Mouse (Mus musculus) olfactory bulb, adult 2 months (tissue): ENCODE results near the gene Fis1. TPM values are rescaled to one million over a fixed set of nuclear protein-coding genes. Genes with fewer than 3 reads are reported as not detected.

ENCODE experiments used
- H3K27ac ChIP-seq: fragments of 200-500 bp; 2 replicates; pipeline ENCODE4 v1.5.1; 2012; ENCODE audit warnings: low read depth, low read length; ENCODE audit not compliant: insufficient read depth
- H3K4me1 ChIP-seq: fragments of 200-500 bp; 2 replicates; pipeline ENCODE4 v1.6.1; 2012; ENCODE audit warnings: low read length; ENCODE audit not compliant: control insufficient read depth, insufficient read depth
- H3K4me3 ChIP-seq: fragments of 200-500 bp; 2 replicates; pipeline ENCODE4 v1.5.1; 2012; ENCODE audit warnings: mild to moderate bottlenecking, low read depth, low read length, moderate library complexity; ENCODE audit not compliant: insufficient read depth
- CTCF ChIP-seq: fragments of 200-500 bp; IDR thresholded peaks from 2 replicates; pipeline ENCODE4 v1.5.1; 2012; ENCODE audit warnings: low read depth, mild to moderate bottlenecking, low read length, moderate library complexity; ENCODE audit not compliant: insufficient read depth
- POLR2A ChIP-seq: fragments of 200-500 bp; IDR thresholded peaks from 2 replicates; pipeline ENCODE4 v1.6.1; 2012; ENCODE audit warnings: mild to moderate bottlenecking, low read depth, low read length, moderate library complexity; ENCODE audit not compliant: insufficient read depth
- WGBS: fragments of 180-500 bp; shearing (Covaris S2); methylation state at CpG from one replicate; pipeline ENCODE4 v1.1.7; 2018; 5-methylcytosine and 5-hydroxymethylcytosine counted together
- polyA plus RNA-seq: library from polyadenylated mRNA; stranded (reverse); fragments of >200 nt; gene quantifications from 2 replicates; pipeline ENCODE4 v1.2.4, GENCODE M21; 2012; ENCODE audit warnings: low replicate concordance; ENCODE audit not compliant: missing spikeins, insufficient read depth, insufficient read length

The Fis1 gene
- polyA plus RNA-seq, 1 experiment = not detected

DNA sequence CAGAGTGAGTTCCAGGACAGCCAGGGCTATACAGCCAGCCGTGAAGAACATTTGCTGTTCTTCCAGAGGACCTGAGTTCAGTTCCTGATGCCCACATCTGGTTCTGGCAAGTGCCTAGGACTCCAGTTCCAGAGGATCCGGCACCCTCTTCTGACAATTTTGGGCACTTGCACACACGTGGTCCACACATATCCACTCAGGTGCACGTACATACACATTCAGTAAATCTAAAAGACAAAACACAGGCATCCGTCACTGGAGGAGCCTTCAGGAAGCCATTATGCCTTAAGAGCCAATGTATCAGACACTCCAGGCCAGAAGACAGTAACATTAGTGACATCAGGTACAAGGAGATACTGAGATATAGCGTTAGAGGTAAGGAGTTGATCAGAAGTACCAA, 2.6 kb upstream of the Fis1 start:
- Histone ChIP-seq H3K4me3 (no peak overlapping the region), H3K27ac (no peak overlapping the region), H3K4me1 (peaks cover 11% of the 10 kb centered on the region)
- 88% methylated on average over 6 of the region's 6 CpGs for WGBS
- TF ChIP-seq POLR2A = no peak
- TF ChIP-seq CTCF = no peak

DNA sequence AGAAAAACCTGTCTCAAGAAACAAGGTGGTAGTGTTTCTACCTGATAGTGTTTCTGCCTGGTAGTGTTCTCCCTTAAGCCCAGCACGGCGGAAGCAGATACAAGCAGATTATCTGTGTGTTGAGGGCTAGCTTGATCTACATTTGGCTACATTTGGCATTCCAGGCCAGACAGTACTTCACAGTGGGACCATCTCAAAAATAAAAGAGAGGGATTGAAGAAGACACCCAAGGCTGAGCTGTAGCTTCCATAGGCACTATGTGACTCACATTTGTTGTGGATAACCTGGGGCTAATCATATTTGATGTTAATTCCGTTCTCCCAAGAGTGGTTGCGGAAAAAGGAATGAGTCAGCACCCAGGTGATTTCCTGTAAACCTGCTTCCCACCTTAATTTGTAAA, 922 bp upstream of the Fis1 start:
- Histone ChIP-seq H3K4me1 (peaks cover 17% of the 10 kb centered on the region), H3K4me3 (no peak overlapping the region), H3K27ac (no peak overlapping the region)
- 64% methylated on average over 4 of the region's 4 CpGs for WGBS
- TF ChIP-seq CTCF (no peak), POLR2A (no peak)

DNA sequence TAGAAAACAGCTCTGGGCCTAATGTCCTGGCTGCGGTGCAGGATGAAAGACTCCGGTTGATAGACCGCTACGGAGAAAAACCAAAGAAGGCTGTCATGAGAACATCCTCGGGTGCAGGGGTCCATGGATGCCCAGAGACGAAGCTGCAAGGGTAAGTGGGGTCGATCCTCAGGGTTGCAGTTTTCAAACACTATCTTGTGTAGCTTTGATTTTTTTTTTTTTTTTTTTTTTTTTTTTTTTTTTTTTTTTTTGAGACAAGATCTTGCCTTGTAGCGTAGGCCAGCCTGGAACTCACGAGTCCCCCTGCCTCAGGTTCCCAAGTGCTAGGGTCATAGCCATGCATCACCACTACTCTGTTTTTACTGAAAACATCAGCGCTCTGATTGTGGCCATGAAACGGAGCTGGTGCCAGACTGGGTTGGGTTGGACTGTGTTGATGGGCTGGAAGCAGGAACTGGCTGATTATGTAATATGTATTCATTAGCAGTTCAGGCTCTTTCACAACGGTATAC, 421 bp downstream of the Fis1 start:
- peaks cover 19% of the 10 kb centered on the region for H3K4me1 ChIP-seq
- peak overlapping the region; percentile 59 for H3K4me3 ChIP-seq
- H3K27ac ChIP-seq = 0 out of 2 replicates have a peak overlapping the region, but pooled peaks have one; percentile 35
- TF ChIP-seq POLR2A (no peak), CTCF (no peak)
- under 1% methylated on average over 12 of the region's 12 CpGs for WGBS

DNA sequence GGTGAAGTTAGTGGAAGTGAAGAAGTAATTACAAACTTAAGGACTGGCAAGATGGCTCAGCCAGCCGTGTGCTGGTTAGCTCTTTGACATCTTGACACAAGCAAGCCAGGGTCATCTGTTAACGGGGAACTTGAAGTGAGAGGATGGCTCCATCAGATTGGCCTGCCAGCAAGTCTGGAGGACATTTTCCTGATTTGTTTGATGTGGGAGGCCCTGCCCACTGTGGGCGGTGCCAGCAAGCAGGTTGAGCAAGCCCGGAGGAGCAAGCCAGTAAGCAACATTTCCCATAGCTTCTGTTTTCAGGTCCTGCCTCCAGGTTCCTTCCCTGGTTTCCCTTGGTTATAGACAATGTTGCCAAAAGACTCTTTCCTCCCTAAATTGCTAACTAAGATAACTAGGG, 2.5 kb downstream of the Fis1 start:
- WGBS = 89% methylated on average over 4 of the region's 4 CpGs
- peaks cover 18% of the 10 kb centered on the region for H3K4me1 ChIP-seq
- H3K27ac ChIP-seq = no peak overlapping the region
- H3K4me3 ChIP-seq = no peak overlapping the region
- TF ChIP-seq CTCF (no peak), POLR2A (no peak)

DNA sequence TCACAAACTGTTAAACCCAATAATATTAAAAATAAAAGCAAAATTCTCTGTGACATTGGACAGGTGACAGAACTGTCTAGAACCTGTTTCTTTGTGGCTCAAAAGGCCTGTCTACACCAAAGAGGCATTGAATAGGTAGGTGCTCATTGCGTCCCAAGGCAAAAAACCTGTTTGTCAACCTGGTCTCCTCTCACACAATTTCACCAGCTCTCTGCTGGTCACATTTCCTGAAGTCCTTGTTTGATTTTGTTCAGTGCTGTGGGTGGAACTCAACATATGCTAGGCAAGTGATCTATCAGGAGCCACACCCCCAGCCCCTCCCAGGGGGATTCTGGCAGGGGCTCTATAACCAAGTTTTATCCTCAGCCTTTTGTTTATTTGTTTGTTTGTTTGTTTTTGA, 4.2 kb downstream of the Fis1 start:
- H3K4me1 ChIP-seq = peaks cover 24% of the 10 kb centered on the region
- 100% methylated on average over 1 of the region's 1 CpGs for WGBS
- TF ChIP-seq CTCF = no peak
- TF ChIP-seq POLR2A = no peak
- H3K4me3 ChIP-seq = no peak overlapping the region
- H3K27ac ChIP-seq = no peak overlapping the region

DNA sequence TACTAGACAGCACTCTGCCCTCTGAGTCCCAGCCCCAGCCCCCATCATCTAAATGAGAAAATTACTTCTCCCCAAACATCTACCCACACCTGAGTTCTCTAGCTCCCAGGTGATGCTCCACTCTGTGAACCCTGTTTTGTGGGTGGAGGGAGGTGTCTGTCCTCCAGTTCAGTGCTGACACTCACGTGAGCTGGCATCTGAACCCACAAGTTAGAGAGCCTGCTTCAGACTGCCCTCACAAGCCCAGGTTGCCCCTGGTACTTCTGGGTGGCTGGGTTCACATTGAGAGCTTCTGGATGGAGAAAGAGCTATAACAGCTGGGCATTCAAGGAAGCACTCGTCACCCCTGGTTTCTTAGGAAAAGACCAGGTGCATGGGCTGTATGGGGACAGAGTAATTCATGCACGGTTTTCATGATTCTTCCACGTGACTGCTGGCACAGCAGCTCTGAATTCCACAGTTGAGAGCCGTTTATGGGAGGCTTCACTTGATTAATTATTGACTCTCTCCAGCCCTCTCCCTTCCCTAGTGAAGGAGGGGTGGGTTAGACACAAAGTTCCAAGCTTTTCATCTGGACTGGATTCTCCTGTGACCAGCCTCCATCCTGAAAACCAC, 6.0 kb downstream of the Fis1 start:
- no peak overlapping the region for H3K4me3 ChIP-seq
- WGBS = 51% methylated on average over 5 of the region's 5 CpGs
- no peak for TF ChIP-seq CTCF
- TF ChIP-seq POLR2A = no peak
- H3K27ac ChIP-seq = no peak overlapping the region
- H3K4me1 ChIP-seq = peaks cover 28% of the 10 kb centered on the region

DNA sequence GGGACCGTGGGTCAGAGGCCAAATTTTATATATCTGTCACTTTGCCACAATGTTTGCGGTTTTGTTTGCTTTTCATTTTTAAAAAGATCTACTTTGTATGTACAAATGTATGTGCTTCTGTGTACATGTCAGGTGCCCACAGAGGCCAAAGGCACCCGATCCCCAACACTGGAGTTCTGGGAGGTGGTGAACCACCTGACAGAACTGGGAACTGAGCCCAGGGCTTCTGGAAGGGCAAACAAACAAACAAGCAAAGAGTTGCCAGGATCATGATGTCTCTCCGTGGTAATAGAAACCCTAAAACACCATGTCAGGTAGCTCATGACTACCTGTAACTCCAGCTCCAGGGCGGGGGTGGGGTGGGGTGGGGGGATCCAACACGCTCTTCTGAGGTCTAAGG, 7.0 kb downstream of the Fis1 start:
- Histone ChIP-seq H3K4me1 (peaks cover 23% of the 10 kb centered on the region), H3K4me3 (no peak overlapping the region), H3K27ac (no peak overlapping the region)
- TF ChIP-seq POLR2A (no peak), CTCF (no peak)
- WGBS = 75% methylated on average over 6 of the region's 6 CpGs

DNA sequence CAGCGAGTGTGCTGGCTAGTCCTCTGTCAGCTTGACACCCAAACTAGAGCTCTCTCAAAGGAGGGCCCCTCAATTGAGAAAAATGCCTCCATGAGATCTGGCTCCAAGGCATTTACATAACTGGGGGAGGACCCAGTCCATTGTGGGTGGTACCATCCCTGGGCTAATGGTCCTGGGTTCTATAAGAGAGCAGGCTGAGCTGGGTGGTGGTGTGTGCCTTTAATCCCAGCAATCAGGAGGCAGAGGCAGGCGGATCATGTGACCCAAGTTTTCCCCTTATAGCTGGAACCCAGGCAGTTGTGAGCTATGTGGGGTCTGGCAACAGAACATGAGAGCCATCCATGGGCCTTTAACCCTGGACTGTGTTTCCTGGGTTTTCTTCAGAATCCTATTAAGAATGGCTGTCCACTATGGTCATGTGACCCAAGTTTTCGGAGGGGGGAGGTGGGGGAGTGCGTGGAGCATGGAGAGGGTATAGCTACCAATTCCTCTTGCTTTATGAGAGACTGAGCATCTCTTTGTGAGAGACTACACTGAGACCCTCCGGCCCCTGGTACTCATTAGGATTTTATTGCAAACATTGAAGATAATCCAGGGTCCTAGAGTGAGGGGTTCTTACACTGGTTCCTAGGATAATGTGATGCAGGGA, 8.4 kb downstream of the Fis1 start:
- TF ChIP-seq POLR2A (no peak), CTCF (no peak)
- peak overlapping the region; percentile 53; the same call in 1 of the 2 replicates for H3K27ac ChIP-seq
- peaks cover 20% of the 10 kb centered on the region for H3K4me1 ChIP-seq
- WGBS = 26% methylated on average over 5 of the region's 5 CpGs
- H3K4me3 ChIP-seq = peak overlapping the region; percentile 85

DNA sequence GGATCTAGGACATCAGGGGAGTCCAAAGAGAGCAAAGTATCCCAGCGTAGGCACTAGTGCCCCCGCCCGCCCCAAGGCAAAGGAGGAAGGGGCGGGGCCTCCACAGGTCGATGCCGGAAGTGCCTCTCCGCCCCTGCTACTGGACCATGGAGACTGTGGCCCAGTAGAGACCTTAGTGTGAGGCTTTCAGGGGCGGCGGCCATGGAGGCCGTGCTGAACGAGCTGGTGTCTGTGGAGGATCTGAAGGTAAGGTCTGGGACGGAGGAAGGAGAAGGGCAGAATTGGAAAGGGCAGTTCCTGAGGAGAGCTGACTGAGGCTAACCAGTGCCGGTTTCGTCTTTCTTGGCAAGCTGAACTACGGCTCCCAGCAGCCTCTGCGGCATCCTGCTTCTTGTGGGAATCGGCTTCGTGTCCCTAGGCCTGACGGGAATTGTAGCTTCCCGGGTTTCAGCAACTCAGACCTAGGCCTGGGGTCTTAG, 8.9 kb downstream of the Fis1 start:
- TF ChIP-seq POLR2A = peak; percentile 85
- no peak for TF ChIP-seq CTCF
- H3K27ac ChIP-seq = peak overlapping the region; percentile 97
- peaks cover 15% of the 10 kb centered on the region; the same call in 1 of the 2 replicates for H3K4me1 ChIP-seq
- H3K4me3 ChIP-seq = peak overlapping the region; percentile 85
- WGBS = 0% methylated on average over 20 of the region's 20 CpGs
